Mouse (Mus musculus) splenic B cell, adult 2 months (primary cell): ENCODE results near the gene Htr2b.

Source experiments
- DNase-seq: peaks from one replicate; pipeline ENCODE4 v3.0.0-alpha.2; 2011; ENCODE audit warnings: low read depth, low spot score
- H3K27me3 ChIP-seq: 2 replicates; pipeline ENCODE4 v1.6.1; 2012; ENCODE audit warnings: mild to moderate bottlenecking, low read length, moderate library complexity, mixed read lengths; ENCODE audit not compliant: control insufficient read depth, poor library complexity, insufficient read depth, severe bottlenecking
- H3K36me3 ChIP-seq: 2 replicates; pipeline ENCODE4 v1.6.1; 2012; ENCODE audit warnings: mild to moderate bottlenecking, low read length, moderate library complexity, mixed read lengths; ENCODE audit not compliant: control insufficient read depth, poor library complexity, insufficient read depth, severe bottlenecking

The Htr2b gene

DNA sequence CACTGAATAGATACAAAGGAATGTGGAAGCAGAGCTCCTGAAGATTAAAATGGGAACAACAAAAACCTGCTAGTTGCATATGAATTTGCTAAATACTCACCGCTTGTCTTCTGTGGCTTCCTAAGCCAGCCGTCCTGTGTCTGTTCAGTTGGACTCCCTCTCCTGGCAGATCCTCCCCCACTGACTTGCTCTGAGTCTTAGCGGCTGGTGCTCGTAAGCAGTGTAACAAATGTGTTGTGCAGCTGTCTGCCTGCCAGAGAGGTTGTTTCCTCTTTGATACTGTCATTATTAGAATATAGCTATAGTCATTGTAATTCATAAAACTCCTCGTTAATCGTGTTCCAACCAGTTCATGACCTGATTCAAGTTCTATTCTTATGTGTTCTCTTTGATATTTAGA, at the start of gene Htr2b:
Htr2b (minus strand) TSS at position 192 of the 400 bp plus-strand sequence.
- H3K36me3 ChIP-seq: no peaks in the 10 kb centered on the region
- DNase-seq: no peak
- no peaks in the 10 kb centered on the region for H3K27me3 ChIP-seq

DNA sequence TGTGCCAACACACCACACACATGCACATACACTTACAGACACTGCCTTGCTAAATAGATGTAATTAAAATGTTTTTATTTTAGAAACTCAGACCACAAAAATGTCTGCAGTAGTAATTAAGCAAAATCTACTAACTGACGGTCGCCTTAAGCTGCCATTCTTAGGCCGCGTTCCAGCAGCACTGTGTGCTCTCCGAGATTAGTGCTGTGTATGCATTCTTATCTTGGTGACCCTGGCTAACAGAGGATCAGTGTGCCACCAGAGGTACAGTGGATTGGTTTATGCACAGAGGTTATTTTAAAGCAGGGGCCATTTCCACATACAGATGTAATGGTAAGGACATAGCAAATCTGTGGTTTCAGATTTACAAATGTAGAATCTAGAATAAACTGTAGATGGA, 49.3 kb upstream of the Htr2b start:
- Histone ChIP-seq H3K27me3 (no peaks in the 10 kb centered on the region), H3K36me3 (0 out of 2 replicates have a peak, but pooled peaks cover 4% of the 10 kb centered on the region)
- DNase-seq: no peak

DNA sequence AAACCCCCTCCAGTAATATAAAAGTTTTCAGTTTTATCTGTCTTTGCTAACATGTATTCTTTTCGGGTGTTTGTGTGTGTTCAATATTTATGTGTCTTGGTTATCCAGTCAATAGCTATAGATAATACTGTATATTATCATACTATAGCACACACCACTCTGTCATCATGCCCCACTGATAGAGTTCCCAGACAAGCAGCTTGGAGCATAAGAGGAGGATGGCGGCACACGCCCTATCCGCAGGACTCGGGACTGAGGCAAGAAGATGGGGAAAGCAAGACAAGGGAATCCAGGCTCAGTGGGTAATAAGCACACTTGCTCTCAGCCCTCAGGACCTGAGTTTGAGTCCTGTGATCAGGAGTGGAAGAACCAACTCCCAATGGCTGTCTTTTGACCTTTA, 48.7 kb upstream of the Htr2b start:
- no peak for DNase-seq
- 0 out of 2 replicates have a peak, but pooled peaks cover 4% of the 10 kb centered on the region for H3K36me3 ChIP-seq
- H3K27me3 ChIP-seq: no peaks in the 10 kb centered on the region

DNA sequence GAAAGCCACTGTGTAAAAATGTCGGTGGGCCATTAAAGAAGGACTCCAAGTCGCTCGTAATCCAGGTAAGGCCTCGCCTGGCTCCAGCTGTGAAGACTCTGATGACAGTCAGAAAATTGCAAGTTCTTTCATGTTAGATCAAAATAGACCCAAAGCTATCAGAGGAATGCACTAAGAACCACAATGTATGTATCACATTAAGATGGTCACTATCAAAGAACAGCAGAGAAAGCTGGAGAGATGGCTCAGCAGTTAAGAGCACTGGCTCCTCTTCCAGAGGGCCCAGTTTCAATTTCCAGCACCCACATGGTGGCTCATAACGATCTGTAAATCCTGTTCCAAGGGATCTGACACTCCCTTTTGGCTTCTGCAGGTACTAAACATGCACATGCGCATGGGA, 48.3 kb upstream of the Htr2b start:
- DNase-seq: no peak
- H3K36me3 ChIP-seq: 0 out of 2 replicates have a peak, but pooled peaks cover 4% of the 10 kb centered on the region

DNA sequence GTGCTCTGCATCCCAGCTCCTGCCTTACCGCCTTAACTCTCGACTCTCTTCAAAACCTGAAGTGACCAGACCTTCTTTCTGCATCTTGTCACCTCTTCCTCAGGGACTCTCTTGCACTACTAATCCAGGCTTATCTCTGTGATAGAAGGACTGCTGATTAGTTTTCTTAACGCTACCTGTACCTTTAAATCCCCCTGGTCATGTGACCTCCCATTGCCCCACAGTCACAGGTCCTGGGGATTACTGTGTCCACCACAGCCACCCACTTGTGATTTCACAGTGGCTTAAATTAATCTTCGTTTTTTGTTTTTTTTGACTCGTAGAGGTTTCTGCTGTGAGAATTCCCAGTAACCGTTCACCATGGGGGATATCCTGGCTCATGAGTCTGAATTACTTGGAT, 44.8 kb upstream of the Htr2b start:
- no peak for DNase-seq
- no peaks in the 10 kb centered on the region for H3K27me3 ChIP-seq

More for the DNA sequence above, 48.3 kb upstream of the Htr2b start:
- no peaks in the 10 kb centered on the region for H3K27me3 ChIP-seq

GRCm38 (mm10) chr1:86156075-86156474, 44.3 kb upstream of the Htr2b start:
- no peaks in the 10 kb centered on the region for H3K27me3 ChIP-seq
- H3K36me3 ChIP-seq: no peaks in the 10 kb centered on the region
- DNase-seq: no peak

More for the DNA sequence above, 44.8 kb upstream of the Htr2b start:
- H3K36me3 ChIP-seq: no peaks in the 10 kb centered on the region

DNA sequence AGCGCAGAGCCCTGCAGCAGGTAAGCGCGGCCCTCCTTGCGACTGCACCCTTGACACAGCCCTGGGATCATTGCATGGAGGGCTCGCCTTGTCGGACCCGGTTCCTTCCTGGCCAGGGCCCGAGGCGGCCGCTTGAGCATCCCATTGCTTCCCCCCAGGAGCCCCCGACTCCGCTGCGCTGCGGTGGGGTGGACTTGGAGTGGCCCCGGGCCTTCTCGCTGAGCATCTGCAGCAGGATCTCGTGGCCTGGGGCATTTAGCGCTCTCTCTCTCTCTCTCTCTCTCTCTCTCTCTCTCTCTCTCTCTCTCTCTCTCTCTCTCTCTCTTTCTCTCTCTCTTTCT, 43.0 kb upstream of the Htr2b start:
- Histone ChIP-seq H3K36me3 (no peaks in the 10 kb centered on the region), H3K27me3 (no peaks in the 10 kb centered on the region)
- DNase-seq: no peak

DNA sequence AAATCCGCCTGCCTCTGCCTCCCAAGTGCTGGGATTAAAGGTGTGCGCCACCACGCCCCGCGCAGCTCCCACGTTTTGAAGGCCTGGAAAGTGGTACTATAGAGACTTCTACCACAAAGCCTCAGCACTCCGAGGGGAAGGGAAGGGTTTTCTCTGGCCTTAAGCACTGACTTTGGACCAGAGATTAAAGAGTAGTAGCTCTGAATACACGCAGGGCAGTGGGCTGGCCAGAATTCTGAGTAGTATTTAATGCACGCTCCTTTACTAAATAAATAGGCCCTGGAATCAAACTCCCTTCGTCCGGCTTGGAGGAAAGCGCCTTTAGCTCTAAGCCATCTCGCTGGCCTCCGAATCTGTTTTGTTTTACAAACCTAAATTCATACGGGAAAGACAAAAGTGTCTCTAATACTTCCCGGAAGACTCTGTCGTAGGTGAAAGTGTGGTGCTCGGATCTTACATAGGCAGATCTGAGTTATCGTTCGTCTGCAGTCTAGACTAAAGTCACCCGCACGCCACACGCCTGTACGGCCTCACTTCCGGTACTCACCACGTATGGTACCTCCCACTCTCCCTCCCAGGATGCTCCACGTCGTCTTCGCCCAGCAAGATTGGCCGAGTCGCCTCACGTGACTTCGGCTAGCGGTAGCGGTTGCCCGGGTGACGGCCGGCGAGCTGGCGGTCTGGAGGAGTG, 42.5 kb upstream of the Htr2b start, which contains the start of gene Armc9:
Armc9 (plus strand) TSS at position 648 of the 691 bp plus-strand sequence.
- peak; percentile 97 for DNase-seq
- H3K36me3 ChIP-seq: no peaks in the 10 kb centered on the region
- no peaks in the 10 kb centered on the region for H3K27me3 ChIP-seq

DNA sequence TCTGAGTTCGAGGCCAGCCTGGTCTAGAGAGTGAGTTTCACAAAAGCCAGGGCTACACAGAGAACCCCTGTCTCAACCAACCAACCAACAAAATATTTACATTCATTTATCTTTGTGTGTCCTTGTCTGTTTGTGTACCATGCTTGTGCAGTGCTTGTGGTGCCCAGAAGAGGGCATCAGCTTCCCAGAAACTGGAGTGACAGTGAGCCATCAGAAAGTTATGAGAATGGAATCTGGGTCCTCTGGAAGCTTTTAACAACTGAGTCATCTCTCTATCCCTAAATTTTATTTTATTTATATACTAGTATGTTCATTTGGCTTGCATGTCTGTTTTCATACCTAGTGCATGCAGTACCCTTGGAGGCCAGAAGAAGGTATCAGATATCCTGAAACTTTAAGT, 40.8 kb upstream of the Htr2b start:
- DNase-seq: peak; percentile 27
- H3K27me3 ChIP-seq: no peaks in the 10 kb centered on the region
- H3K36me3 ChIP-seq: no peaks in the 10 kb centered on the region

DNA sequence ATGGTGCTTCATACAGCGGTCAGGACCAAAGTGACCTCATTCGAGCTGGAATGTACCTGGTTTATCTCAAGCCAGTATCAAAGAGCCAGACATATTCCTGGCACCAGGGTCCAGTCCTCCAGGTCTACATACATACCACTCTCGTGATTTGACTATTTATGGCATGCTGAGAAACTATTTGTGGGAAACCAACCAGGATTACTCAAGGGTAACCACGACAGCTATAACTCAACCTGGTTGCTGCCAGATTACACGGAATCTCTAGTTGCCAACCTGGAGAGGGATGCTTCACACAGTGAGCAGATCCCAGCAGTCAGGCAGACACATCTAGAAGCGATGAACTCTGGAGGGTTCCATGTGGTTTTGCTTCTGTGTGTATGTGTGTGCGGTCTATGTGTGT, 39.6 kb upstream of the Htr2b start:
- no peaks in the 10 kb centered on the region for H3K27me3 ChIP-seq

DNA sequence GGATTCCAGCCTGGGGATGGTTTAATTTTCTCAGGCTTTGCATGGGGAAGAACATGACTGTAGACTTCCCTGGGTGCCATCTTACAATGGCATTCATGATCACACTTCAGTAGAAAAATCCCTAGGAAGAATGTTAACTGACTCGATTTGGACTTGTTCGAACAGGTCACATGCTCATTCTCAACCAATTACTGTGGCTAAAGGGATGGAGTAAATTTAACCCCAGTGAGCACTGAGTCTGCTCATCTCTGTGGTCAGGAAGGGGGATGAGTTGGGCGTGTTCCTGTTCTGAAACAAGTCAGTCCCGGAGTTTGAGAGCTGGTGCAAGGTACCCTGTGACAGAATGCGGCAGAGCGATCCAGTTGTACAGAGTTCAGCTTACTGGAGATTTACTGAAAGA, 39.2 kb upstream of the Htr2b start:
- DNase-seq: no peak
- no peaks in the 10 kb centered on the region for H3K36me3 ChIP-seq
- H3K27me3 ChIP-seq: no peaks in the 10 kb centered on the region

More for the DNA sequence above, 39.6 kb upstream of the Htr2b start:
- no peak for DNase-seq
- no peaks in the 10 kb centered on the region for H3K36me3 ChIP-seq

DNA sequence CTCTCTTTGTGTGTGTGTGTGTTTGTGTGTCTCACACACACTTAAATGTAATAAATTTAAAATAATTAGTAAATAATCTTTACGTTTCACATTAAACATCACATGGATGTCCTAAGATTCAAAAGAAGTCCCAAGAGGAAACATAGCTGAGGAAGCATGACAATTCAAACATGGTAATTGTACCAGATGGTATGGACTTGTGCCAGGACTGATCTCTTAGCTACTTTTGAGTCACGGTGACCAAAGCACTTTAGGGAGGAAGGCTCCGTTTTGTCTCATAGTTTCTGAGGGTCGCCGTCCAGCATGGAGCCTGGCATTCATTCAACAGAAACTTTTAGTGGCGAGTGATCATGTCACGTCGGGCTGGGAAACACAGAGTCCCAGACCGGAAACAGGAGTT, 36.4 kb upstream of the Htr2b start:
- DNase-seq: no peak
- no peaks in the 10 kb centered on the region for H3K27me3 ChIP-seq
- H3K36me3 ChIP-seq: no peaks in the 10 kb centered on the region

DNA sequence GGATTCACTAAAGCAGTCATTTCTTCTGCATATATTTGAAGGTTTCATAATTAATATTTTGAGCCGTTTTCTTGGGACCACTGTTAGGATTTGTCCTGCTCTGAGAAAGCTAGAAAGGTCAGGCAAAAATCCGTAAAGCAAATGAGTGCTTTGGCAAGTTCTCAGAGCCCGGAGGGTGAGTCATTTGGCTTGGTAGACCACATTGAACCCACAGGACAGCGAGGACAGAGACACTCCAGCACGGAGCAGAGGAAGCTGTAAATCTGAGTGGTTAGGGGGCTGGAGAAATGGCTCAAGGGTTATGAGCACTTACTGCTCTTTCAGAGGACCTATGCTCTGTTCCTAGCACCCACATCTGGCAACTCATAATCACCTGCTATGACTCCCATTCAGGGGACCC, 35.8 kb upstream of the Htr2b start:
- Histone ChIP-seq H3K27me3 (no peaks in the 10 kb centered on the region), H3K36me3 (no peaks in the 10 kb centered on the region)
- no peak for DNase-seq

DNA sequence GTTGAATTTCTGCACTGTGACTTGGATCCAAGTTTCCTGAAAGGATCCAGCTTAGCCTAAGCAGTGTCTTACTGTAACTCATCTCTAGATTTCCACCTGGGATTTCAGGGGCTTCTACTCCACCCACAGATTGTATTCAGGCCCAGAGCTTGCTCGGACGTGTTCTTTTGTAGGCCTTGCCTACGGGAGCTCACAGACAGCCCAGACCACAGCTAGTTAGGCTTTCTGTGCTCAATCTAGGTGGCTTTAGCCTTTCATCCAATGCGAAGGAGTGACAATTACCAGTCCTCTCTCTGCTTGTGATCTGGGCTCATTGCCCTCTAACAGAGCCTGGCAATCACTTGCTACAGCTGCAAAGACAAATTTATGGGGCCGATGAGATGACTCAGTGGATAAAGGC, 34.5 kb upstream of the Htr2b start:
- no peaks in the 10 kb centered on the region for H3K36me3 ChIP-seq
- no peak for DNase-seq
- H3K27me3 ChIP-seq: no peaks in the 10 kb centered on the region

GRCm38 (mm10) chr1:86144001-86144944, 32.5 kb upstream of the Htr2b start:
- DNase-seq: peak; percentile 45
- Histone ChIP-seq H3K36me3 (no peaks in the 10 kb centered on the region), H3K27me3 (no peaks in the 10 kb centered on the region)
